Mouse (Mus musculus) kidney, adult 2 months (tissue): Measurements from ENCODE around the gene Tmem177. TPM values are rescaled to one million over a fixed set of nuclear protein-coding genes. Genes with fewer than 3 reads are reported as not detected.
A peak's percentile ranks its signal among the peaks of the same experiment; 100 is the strongest.

Experiments
- DNase-seq: peaks from one replicate; pipeline ENCODE4 v3.0.0; 2021
- H3K27ac ChIP-seq: fragments of 200-500 bp; 2 replicates; pipeline ENCODE4 v1.5.1; 2012; ENCODE audit warnings: low read depth, low read length, control low read depth, inconsistent platforms; ENCODE audit not compliant: insufficient read depth
- H3K27me3 ChIP-seq: fragments of 200-500 bp; replicated peaks from 2 replicates; pipeline ENCODE4 v1.6.1; 2012; ENCODE audit warnings: mild to moderate bottlenecking, moderate library complexity, low read length, inconsistent platforms; ENCODE audit not compliant: control insufficient read depth, insufficient read depth
- H3K36me3 ChIP-seq: fragments of 200-500 bp; 2 replicates; pipeline ENCODE4 v1.6.1; 2012; ENCODE audit warnings: mild to moderate bottlenecking, moderate library complexity, low read length, inconsistent platforms; ENCODE audit not compliant: control insufficient read depth, insufficient read depth
- H3K4me1 ChIP-seq: fragments of 200-500 bp; 2 replicates; pipeline ENCODE4 v1.6.1; 2011; ENCODE audit warnings: low read length; ENCODE audit not compliant: control insufficient read depth, insufficient read depth
- H3K4me3 ChIP-seq: fragments of 200-500 bp; 2 replicates; pipeline ENCODE4 v1.5.1; 2011; ENCODE audit warnings: mild to moderate bottlenecking, low read depth, low read length, control low read depth; ENCODE audit not compliant: insufficient read depth
- CTCF ChIP-seq: fragments of 200-500 bp; conservative IDR thresholded peaks from 2 replicates; pipeline ENCODE4 v1.5.1; 2011; ENCODE audit warnings: low read depth, mild to moderate bottlenecking, control low read depth, low read length, moderate library complexity, mixed read lengths; ENCODE audit not compliant: insufficient read depth, insufficient read length
- POLR2A ChIP-seq: fragments of 200-500 bp; IDR thresholded peaks from one replicate; pipeline ENCODE4 v1.6.1; 2011; ENCODE audit warnings: low read depth, low read length, control low read depth
- WGBS: fragments of 180-500 bp; shearing (Covaris S2); methylation state at CpG from one replicate; pipeline ENCODE4 v1.1.7; 2018; 5-methylcytosine and 5-hydroxymethylcytosine counted together
- polyA plus RNA-seq: library from polyadenylated mRNA; depleted of rRNA; stranded (reverse); fragments of >200 nt; gene quantifications from 2 replicates; pipeline ENCODE4 v1.2.3, GENCODE M21; 2012; rRNA removed

Gene Tmem177
- 7.8 and 8.3 TPM in 2 replicates for polyA plus RNA-seq

DNA sequence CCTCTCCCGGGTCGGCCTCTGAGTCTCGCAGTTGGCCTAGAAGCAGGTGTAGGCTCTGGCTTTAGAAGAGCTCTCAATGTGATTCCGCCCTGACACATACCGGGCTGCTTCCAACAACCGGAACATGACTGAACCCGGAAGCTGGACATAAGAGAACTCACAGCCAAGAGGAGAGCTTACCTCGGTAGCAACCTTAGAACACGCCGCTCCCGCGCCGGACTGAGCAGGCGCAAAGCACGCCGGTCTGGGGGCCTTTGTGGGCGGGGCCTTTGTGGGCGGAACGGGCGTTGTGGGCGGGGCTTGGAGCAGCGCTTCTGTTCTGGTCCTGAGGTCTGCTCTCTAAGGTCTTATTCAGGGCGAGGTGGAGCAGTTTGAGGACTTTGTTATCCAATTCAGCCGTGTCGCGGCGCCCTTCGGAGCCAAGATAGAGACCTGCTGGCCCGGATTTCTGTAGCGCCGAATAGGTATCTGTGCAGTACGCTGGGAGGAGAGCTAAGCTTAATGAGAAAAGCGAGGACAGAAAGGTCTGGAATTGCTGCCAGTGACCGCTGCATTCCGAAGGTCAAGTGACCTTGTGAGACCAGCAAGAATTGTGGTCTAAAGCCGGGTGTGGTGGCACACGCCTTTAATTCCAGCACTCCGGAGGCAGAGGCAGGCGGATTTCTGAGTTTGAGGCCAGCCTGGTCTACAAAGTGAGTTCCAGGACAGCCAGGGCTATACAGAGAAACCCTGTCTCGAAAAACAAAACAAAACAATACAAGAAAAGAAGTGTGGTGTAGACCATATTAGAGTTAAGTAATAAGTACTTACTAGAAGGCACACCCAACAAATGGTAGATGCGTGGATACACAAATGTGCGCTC lies at the start of gene Tmem177:
Gene Tmem177, minus strand, starts transcription at position 256 of the 862 bp plus-strand sequence.
- TF ChIP-seq POLR2A (peak; percentile 18), CTCF (no peak)
- 8% methylated on average over 42 of the region's 42 CpGs for WGBS
- Histone ChIP-seq H3K36me3 (no peaks in the 10 kb centered on the region), H3K27ac (peak within 1 kb of the TSS; percentile 33; the same call in 1 of the 2 replicates), H3K4me1 (no peaks in the 10 kb centered on the region), H3K27me3 (no peaks in the 10 kb centered on the region), H3K4me3 (peak within 1 kb of the TSS; percentile 51)
- DNase-seq = peak; percentile 98

DNA sequence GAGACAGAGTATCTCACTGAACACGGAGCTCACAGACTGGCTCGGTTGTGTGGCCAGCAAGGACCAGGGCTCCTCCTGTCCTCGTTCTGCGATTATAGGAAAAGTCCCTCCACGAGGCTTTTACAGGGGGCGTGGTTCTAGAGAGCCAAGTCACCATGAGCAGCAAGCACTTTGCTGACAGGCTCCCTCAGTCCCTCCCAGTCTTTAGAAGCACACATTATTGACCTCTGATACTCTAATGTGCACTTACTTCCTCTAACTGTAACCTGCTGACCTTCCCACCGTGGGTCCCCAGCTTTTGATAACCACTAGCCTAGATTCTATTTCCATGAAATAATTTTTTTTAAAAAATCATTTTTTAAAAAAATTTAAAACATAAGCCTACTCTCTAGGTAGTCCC lies 46.9 kb upstream of the Tmem177 start:
- TF ChIP-seq CTCF = no peak
- TF ChIP-seq POLR2A = no peak
- Histone ChIP-seq H3K36me3 (no peaks in the 10 kb centered on the region), H3K27me3 (no peaks in the 10 kb centered on the region), H3K4me1 (no peaks in the 10 kb centered on the region), H3K4me3 (no peak overlapping the region), H3K27ac (no peak overlapping the region)
- no peak for DNase-seq
- 58% methylated on average over 7 of the region's 7 CpGs for WGBS

DNA sequence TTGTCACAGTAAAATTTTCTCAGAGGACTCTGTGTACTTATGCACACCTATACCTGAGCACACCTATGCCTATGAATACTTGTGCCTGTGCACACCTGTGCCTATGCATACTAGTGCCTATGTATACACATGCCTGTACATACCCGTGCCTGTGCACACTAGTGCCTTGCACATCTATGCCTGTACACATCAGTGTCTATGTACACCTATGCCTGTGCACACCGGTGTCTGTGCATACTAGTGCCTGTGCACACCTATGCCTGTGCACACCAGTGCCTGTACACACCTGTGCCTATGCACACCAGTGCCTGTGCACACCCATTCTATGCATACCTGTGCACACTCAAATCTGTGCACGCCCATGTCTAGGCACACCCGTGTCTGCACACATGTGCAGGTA lies 46.5 kb upstream of the Tmem177 start:
- no peak for TF ChIP-seq CTCF
- TF ChIP-seq POLR2A = no peak
- Histone ChIP-seq H3K27ac (no peak overlapping the region), H3K4me1 (no peaks in the 10 kb centered on the region), H3K27me3 (no peaks in the 10 kb centered on the region), H3K36me3 (no peaks in the 10 kb centered on the region), H3K4me3 (no peak overlapping the region)
- no peak for DNase-seq
- WGBS = 96% methylated on average over 4 of the region's 4 CpGs

DNA sequence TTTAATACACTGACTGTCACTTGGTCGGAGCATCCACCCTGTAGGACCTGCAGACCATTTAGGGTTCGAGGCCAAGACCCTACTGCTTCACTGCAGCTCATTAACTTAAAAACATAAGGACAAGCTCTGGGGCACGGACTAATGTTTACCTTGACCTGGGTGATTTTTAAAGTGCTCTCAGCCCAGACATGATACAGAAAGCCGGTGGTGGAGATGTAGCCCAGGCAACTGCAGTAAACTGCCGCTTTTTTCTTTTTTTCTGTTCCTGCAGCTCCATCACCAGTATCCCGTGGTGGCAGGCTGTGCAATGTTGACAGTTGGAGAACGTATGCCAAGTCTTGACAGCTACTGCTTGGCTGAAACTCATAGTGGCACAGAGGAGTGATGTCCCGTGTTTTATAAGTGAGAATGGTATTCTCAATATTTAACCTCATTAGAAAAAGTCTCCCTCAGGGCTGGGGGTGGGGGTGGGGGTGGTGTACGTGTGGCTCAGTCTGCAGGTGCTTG lies 44.8 kb upstream of the Tmem177 start:
- no peaks in the 10 kb centered on the region for H3K27me3 ChIP-seq
- no peak for TF ChIP-seq POLR2A
- no peaks in the 10 kb centered on the region for H3K36me3 ChIP-seq
- no peak overlapping the region for H3K27ac ChIP-seq
- no peak for DNase-seq
- no peak overlapping the region for H3K4me3 ChIP-seq
- no peaks in the 10 kb centered on the region for H3K4me1 ChIP-seq
- 42% methylated on average over 9 of the region's 9 CpGs for WGBS

DNA sequence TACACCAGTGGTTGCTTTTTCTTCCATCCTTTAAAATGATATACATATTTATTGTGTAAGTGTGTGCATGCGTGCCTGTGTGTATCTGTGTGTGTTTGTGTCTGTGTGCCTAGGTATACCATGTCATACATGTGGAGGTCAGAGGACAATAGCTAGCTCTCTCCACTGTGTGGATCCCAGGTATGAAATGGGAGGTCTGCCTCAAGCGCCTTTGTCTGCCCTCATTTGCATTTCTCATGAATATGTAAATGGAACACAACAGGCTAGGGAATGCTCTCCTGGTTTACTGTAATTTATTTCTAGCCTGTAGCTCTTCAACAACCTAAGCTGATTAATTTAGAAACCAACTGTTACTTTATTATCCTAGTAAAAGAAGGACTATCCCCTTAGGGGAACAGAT lies 41.7 kb upstream of the Tmem177 start:
- no peak overlapping the region for H3K27ac ChIP-seq
- no peaks in the 10 kb centered on the region for H3K4me1 ChIP-seq
- no peak for DNase-seq
- no peaks in the 10 kb centered on the region for H3K36me3 ChIP-seq
- TF ChIP-seq CTCF = no peak
- TF ChIP-seq POLR2A = no peak
- H3K27me3 ChIP-seq = no peaks in the 10 kb centered on the region
- H3K4me3 ChIP-seq = no peak overlapping the region
- 82% methylated on average over 2 of the region's 2 CpGs for WGBS

DNA sequence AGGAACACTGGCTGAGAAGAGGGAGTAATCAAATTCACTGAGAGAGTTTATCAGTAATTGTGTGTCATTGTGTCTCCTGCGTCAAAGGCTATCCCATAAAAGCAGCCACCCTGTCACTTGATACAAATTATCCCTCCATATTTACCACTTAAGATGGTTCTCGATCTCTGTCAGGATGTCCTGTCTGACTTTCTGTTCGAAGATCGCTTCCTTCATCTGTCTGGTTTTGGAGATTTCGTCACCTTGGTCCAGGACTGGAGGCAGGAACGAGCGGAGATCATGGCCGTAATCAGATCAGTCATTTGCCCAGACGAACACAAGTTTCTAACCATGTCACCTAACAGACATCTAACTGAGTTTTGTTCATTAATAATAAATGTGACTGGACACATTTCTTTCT lies 40.4 kb upstream of the Tmem177 start:
- Histone ChIP-seq H3K4me3 (no peak overlapping the region), H3K4me1 (no peaks in the 10 kb centered on the region), H3K27me3 (no peaks in the 10 kb centered on the region), H3K27ac (no peak overlapping the region), H3K36me3 (no peaks in the 10 kb centered on the region)
- 77% methylated on average over 9 of the region's 9 CpGs for WGBS
- TF ChIP-seq POLR2A (no peak), CTCF (no peak)
- no peak for DNase-seq

DNA sequence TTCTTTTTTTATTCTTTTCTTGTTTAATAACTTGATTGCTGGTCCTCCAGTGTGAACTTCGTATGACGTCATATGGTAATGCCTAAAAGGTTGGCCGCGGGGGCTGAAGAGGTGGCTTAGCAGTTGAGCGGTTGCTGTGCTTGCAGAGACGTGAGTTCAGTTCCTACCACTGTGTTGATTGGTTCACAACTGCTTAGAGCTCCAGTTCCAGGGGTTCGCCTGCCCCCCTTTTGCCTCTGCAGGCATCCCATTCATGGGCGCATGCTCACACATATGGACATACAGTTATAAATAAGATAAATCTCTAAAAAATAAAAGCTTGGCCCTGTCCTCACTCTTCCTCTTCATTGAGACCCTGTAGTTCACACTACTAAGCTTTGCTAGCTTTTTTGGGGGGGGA lies 37.1 kb upstream of the Tmem177 start:
- DNase-seq = no peak
- H3K36me3 ChIP-seq = no peaks in the 10 kb centered on the region
- no peak overlapping the region for H3K4me3 ChIP-seq
- TF ChIP-seq CTCF (no peak), POLR2A (no peak)
- WGBS = 91% methylated on average over 8 of the region's 8 CpGs
- H3K27me3 ChIP-seq = no peaks in the 10 kb centered on the region
- no peak overlapping the region for H3K27ac ChIP-seq
- no peaks in the 10 kb centered on the region for H3K4me1 ChIP-seq
